Mouse (Mus musculus) C2C12 (cell line): ENCODE data around the gene Rps6ka5.

Experiments used
- CEBPB ChIP-seq: IDR thresholded peaks from one replicate; pipeline ENCODE4 v1.6.1; 2011; ENCODE audit warnings: low read depth, mild to moderate bottlenecking, control low read depth, moderate library complexity
- CTCF ChIP-seq: IDR thresholded peaks from one replicate; pipeline ENCODE4 v1.5.1; 2011; ENCODE audit not compliant: control insufficient read depth, insufficient read depth, insufficient read length
- FOSL1 ChIP-seq: IDR thresholded peaks from one replicate; pipeline ENCODE4 v1.8.0; 2011; ENCODE audit warnings: mild to moderate bottlenecking, low read length; ENCODE audit not compliant: poor library complexity, insufficient read depth, severe bottlenecking
- MAX ChIP-seq: IDR thresholded peaks from one replicate; pipeline ENCODE4 v1.6.1; 2011; ENCODE audit warnings: mild to moderate bottlenecking, control low read depth
- MYOD1 ChIP-seq: IDR thresholded peaks from one replicate; pipeline ENCODE4 v1.6.1; 2011; ENCODE audit warnings: low read depth; ENCODE audit not compliant: control insufficient read depth, insufficient read length
- MYOG ChIP-seq: IDR thresholded peaks from one replicate; pipeline ENCODE4 v1.6.1; 2011; ENCODE audit not compliant: control insufficient read depth, insufficient read length; ENCODE audit errors: extremely low read depth
- USF1 ChIP-seq: IDR thresholded peaks from one replicate; pipeline ENCODE4 v1.6.1; 2011; ENCODE audit warnings: low read depth, mild to moderate bottlenecking, control low read depth, moderate library complexity

- TF ChIP-seq MAX (no peak), CTCF (no peak), MYOD1 (no peak), CEBPB (no peak), MYOG (no peak), USF1 (no peak), FOSL1 (no peak)
Observed at GRCm38 (mm10) chr12:100499469-100499868, 227.3 kb downstream of the Rps6ka5 start.
